Mouse (Mus musculus): ENCODE measurements around the gene Hps1.

GRCm38 (mm10) chr19:42753141-42753917, 26.4 kb downstream of the Hps1 start:
- TF ChIP-seq CTCF (IDR thresholded peaks at IDR 0.05; ENCODE audit: low read depth, low read length) (no peak), POLR2A (IDR thresholded peaks at IDR 0.05; ENCODE audit: extremely low read depth, insufficient read depth, low read length) (no peak)
